Mouse (Mus musculus) layer of hippocampus, adult 18-20 months (tissue): ENCODE measurements around the gene Gon4l. TPM values are rescaled to one million over a fixed set of nuclear protein-coding genes. Genes with fewer than 3 reads are reported as not detected.
"Not testable (repeated sequence)": the region's sequence is repeated elsewhere in the genome, so short reads cannot be mapped to it uniquely, and the experiment has no call there.

Source experiments
- DNase-seq, 2 experiments: peaks; one replicate each; pipeline ENCODE4 v3.0.0; 2022; ENCODE audit warnings: low spot score in 2 of 2
- long read RNA-seq: library from polyadenylated mRNA; stranded (forward); transcript quantifications from one replicate; pipeline ENCODE4 v2.0.0, GENCODE M21; 2021
- total RNA-seq, 2 experiments: library from RNA; stranded (reverse); gene quantifications; 2 replicates each; pipeline ENCODE4 v1.2.3; 2021

Gon4l gene
- total RNA-seq: 10 to 100 TPM; 44.7 to 45.1 TPM
- long read RNA-seq, partial matches to known transcripts: 14 of 26 reads
- long read RNA-seq, other reads (novel, unspliced or antisense): 12 of 26 reads

DNA sequence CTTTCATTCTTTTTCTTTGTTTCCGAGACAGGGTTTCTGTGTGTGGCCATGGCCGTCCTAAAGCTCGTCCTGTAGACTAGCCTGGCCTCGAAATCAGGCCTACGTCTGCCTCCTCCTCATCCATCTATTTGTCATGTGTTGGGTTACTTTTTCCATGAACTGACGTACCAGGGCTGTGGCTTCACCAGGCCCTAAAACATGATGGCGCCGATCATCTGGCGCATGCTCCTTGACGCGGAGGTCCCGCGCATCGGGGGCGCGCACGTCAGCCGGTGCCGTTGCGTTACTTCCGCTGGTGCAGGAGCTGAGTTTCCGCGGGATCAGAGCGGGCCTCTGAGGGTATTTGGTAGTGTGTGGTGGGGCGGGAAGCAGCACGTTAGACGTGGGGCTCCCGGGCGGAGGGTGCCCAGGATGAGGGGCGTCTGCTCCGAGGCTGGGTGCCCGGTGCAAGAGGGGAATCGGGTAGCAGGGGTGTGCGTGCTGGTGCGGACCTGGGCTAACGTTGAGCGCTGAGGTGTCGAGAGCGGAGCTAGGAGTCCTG, at the start of gene Gon4l:
Gon4l (plus strand) TSS at position 281 of the 541 bp plus-strand sequence.
- peak in 1 of 2 experiments; percentile 41 for DNase-seq

DNA sequence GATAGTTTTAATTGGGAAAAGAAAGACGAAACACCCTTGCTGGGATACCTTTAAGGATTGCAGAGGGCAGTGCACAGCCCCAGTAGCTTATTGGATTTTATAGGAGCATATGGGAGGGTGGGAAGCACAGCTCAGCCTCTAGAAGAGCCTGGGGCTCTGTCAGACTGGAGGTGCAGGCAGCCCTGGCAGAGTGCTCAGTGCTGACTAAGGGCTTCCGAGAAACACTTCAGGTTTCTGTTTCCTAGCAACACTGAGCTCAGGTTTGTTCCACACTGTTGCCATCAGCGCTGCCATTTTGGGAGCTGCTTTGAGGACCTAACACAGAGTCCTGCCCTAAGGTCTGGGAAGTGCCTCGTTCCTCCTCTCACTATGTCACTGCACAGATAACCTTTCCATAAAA, 48.7 kb upstream of the Gon4l start:
- not testable (repeated sequence) for DNase-seq

DNA sequence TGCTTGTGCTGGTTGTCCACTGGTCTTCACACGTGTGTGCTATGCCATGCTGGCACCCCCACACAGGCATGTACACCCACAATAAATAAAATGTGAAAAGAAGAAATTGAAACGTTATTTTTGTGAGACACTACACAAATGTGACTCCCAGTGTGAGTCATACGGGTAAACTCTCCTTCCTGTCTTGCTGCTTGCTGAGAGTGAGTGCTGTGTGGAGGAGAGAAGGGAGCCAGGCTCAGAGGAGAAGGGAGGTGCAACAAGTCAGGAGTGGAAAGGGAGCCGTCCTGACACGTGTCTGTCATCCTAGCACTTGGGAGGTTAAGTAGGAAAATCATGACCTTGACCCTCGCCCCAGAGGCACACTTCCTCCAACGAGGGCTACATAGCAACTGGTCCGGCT, 48.2 kb upstream of the Gon4l start:
- not testable (repeated sequence) for DNase-seq

DNA sequence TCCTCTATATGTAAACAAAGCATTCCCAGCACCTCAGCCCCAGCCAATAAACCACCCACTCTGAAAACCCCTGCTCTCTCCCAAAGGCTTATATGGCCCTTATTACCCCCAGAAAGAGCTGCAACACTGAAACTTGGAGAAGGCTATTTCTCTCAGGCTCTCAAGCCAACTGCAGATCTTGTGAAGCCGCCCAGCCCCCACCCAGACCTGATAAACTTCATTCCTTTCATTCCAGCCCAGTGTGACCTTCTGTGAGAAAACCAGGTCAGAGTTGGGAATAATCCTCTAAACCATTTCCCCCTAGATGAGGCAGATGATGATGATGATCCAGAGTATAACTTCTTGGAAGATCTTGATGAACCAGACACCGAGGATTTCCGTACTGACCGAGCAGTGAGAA, 47.0 kb upstream of the Gon4l start:
- DNase-seq: not testable (repeated sequence)

DNA sequence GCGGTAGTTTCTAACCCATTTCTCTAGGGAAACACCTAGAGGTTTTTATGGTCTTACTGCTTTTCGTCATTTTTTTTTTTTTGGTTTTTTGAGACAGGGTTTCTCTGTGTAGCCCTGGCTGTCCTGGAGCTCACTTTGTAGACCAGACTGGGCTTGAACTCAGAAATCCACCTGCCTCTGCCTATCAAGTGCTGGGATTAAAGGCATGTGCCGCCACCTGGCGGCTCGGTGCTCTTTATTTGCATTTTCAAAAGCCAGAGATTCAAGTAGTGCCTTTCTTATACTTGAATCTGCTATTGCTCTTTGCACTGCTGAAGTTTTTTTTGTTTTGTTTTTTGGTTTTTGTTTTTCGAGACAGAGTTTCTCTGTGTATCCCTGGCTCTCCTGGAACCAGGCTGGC, 37.5 kb upstream of the Gon4l start:
- DNase-seq: not testable (repeated sequence)

DNA sequence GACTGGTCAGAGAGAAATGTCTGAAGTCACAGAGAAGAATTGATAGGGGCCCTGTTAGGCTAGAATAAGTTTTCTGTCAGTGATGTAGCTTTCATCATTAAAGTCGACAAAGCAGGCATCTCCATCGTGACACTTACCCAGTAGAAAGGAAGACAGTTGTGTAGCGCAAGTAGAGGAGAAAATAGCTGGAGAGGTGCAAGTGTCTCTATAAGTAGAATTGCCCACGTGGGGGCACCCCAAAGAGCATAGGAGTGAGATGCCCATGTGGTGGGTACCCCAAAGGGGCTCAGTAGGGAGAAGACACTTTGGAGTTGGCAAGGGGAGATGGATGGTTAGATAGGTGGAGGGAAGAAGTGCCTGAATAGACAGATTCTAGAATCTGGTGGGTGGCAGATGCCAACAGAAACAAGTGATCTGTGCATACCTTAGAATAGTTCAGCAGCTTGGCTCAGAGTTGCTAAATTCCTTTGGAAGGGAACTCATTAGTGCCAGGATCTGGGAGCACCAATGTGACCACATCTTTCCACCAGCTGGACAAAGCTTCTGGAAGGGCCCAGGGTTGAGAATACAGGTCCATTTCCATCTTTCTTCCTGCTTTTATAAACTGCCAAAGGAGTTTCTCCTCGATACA, 31.0 kb upstream of the Gon4l start:
- no peak for DNase-seq

DNA sequence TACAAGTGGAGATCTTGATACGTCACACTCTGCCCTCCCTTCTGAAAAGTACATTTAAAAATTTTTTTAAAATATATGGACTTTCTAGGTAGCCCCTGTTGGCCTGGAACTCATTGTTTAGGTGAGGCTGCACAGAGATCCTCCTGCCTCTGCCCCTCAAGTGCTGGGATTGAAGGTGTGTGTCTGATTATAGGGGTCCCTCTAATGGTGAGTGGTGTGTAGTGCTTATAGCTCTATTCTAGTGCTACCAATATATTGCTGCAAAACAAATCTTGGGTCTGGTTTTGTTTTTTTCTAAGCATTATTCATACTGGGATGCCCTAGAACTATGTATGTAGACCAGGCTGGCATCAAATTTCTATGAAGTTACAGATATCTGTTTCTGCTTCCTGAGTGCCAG, 9.3 kb upstream of the Gon4l start:
- DNase-seq: no peak

DNA sequence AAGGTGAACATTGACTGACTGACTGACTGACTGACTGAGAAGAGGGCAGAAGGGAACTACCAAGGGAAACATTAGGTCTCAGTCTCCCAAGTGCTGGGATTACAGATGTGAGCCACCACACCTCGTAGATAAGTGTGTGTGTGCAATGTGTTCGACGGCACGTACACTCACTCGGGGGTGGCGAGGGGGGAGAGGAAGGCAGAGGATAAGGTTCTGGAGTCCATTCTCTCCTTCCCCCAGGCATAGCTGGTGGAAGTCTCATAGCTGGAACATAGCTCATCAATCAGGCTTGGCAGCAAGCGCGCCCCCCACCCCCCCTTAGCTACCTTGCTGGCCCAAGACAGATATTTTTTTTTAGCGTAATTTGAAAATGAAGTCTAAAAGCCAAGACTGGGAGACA, 7.8 kb upstream of the Gon4l start:
- no peak for DNase-seq

DNA sequence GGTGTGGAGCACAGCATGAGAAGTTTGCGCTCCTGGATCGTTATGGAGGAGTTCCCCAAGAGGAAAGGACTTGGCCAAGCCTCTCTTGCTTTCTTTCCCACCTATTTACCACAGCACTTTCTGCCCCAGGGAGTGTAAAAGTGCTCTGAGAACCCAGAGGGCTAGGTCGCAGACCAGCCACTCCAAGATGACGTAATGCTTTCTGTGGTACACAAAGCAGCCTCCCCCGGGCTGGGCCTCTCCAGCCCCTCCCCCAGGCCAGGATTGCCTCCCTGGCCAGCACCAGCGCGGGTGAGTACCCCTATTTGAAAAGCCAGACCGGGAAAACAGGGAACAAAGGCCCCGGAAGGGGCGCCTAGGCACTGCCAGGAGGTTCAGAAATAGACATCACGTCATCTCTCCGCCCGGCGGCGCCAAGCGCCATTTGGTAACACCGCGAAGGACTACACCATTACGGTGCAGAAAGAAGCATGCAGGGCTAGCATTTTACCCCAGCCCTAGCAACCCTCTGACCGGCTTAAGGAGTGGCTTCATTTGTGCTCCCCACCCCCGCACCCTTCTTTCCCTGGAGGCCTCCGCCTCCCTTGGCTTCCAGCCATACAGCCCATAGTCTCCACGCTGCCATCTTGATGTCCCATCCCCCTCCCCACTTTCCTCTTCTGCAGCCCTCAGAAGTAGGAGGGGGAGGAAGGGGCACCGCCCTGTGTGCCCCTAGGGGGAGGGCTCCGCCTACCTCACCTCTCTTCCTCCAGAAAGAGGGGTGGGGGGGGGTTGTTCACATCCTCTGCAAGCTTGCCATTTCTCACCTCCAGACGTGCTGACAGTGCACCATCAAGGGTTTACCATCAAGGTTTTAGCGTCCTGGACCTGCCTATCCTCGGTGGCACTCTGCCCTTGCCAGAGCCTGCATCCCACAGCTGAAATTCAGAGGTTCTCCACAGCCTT, 3.6 kb upstream of the Gon4l start:
- peak; percentile 76 to 86 for DNase-seq

DNA sequence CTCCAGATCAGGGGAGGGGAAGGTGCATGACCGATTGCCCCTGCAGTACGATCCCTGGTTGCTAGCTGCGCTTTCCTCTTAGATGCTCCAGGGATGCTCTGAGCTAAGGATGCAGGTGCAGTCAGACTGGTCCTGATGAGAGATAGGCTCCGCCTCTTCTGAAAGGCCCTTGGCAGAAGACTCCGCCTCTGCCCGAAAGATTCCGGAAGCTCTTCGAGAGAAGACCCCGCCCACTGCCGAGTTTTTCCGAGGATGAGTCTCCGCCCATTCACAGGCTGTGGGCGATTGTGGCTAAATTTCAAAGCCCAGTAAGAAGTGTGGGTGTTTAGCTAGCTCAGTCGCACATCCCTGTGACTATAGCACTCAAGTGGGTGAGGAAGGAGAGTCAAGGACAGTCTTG, 2.6 kb upstream of the Gon4l start:
- peak; percentile 82 to 87 for DNase-seq

DNA sequence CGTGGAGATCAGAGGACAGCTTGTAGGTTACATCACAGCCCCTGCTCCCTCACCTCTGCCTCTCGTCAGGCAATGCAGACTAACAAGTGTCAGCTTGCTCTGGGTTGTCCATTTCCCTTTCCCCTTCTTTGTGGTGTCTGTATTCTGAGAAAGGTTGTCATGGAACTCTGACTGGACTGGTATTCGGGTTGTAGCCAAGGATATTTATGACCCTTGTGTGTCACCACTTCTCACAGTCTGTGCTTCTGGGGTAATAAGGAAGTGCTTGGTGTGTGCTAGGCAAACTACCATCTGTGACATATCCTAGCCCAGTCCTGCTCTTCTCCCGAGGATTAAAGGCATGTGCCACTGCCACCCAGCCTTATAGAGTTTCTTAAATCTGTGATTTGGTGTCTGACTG, 14.1 kb downstream of the Gon4l start:
- DNase-seq: no peak

DNA sequence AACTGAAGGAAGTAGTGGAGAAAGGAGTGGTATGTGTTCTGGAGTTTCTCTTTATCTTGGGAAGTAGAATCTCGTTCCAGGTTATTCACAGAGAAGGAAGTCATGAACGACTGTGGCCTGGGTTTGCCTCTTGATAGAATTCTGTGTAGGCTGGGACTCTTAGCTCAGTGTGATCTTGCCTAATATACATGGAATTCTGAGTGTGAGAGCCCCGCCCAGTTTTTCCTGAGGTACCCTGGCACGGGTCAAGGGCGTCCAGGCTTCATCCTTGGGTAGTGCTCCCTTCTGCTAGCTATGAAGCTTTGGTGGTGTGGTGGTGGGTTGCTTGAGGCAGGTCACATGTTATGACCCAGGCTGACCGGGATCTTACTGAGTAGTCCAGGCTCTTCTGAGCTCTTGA, 20.8 kb downstream of the Gon4l start:
- no peak for DNase-seq

DNA sequence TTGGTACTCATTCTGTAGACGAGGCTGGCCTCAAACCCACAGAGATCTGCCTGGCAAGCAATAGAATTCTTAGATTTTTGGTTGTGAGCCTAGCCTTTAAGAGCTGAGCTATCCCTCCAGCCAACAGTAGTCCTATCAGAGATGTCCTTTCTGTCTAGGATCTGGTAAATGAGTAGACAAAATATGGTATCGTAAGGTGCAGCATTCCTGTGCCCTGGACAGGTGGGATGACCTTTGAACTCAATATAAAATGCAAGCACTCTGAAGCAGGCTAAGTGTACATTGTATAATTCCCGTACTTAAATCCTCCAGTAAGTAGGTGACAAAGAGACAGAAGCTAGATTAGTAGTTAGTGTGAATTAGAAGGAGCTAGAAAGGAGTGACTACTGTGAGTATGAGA, 27.1 kb downstream of the Gon4l start:
- no peak for DNase-seq

DNA sequence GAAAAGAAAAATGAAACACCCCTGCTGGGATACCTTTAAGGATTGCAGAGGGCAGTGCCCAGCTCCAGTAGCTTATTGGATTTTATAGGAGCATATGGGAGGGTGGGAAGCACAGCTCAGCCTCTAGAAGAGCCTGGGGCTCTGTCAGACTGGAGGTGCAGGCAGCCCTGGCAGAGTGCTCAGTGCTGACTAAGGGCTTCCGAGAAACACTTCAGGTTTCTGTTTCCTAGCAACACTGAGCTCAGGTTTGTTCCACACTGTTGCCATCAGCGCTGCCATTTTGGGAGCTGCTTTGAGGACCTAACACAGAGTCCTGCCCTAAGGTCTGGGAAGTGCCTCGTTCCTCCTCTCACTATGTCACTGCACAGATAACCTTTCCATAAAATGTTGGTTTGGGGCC, 31.7 kb downstream of the Gon4l start:
- DNase-seq: not testable (repeated sequence)

DNA sequence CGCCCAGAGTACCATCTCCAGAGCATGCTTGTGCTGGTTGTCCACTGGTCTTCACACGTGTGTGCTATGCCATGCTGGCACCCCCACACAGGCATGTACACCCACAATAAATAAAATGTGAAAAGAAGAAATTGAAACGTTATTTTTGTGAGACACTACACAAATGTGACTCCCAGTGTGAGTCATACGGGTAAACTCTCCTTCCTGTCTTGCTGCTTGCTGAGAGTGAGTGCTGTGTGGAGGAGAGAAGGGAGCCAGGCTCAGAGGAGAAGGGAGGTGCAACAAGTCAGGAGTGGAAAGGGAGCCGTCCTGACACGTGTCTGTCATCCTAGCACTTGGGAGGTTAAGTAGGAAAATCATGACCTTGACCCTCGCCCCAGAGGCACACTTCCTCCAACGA, 32.1 kb downstream of the Gon4l start:
- not testable (repeated sequence) for DNase-seq

DNA sequence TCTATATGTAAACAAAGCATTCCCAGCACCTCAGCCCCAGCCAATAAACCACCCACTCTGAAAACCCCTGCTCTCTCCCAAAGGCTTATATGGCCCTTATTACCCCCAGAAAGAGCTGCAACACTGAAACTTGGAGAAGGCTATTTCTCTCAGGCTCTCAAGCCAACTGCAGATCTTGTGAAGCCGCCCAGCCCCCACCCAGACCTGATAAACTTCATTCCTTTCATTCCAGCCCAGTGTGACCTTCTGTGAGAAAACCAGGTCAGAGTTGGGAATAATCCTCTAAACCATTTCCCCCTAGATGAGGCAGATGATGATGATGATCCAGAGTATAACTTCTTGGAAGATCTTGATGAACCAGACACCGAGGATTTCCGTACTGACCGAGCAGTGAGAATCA, 33.4 kb downstream of the Gon4l start:
- not testable (repeated sequence) for DNase-seq

DNA sequence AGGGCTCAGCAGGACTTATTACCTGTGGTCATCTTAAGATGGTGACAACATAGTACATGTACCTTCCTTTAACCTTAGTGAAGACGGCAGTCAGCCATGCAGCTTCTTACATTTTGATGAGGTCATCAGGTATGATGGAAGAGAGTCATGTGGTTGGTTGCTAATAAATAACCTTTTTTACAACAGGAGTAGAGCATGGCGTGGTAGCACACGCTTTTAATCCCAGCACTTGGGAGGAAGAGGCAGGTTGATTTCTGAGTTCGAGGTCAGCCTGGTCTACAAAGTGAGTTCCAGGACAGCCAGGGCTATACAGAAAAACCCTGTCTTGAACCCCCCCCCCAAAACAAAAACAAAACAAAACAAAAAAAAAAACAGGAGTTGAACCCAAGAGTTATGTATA, 47.5 kb downstream of the Gon4l start:
- DNase-seq: not testable (repeated sequence)

DNA sequence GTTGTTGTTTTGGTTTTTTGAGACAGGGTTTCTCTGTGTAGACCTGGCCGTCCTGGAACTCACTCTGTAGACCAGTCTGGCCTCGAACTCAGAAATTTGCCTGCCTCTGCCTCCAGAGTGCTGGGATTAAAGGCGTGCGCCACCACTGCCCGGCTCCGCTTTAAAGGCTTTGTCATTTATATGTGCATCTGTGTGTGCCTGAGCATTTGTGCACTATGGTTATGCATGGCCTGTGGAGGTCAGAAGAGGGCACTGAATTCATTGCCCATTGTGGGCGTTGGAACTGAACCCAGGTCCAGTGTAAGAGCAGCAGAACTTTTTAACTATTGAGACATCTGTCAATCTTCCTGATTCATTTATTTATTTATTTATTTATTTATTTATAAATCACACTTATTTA, 58.0 kb downstream of the Gon4l start:
- not testable (repeated sequence) for DNase-seq

DNA sequence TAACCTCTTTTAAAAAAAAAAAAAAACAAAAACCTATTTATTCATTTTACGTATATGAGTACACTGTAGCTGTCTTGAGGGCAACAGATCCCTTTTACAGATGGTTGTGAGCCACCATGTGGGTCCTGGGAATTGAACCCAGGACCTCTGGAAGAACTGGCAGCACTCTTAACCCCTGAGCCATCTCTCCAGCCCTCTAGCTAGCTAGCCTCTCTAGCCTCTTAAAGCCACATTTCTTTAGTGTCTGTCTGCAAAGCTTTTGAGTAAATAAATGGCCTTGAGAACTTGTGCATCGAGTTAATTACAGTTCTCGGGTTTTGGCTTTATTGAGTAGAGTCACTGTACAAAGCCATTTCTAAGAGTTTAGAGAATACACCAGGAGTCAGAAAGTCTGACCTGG, 69.8 kb downstream of the Gon4l start:
- DNase-seq: no peak

DNA sequence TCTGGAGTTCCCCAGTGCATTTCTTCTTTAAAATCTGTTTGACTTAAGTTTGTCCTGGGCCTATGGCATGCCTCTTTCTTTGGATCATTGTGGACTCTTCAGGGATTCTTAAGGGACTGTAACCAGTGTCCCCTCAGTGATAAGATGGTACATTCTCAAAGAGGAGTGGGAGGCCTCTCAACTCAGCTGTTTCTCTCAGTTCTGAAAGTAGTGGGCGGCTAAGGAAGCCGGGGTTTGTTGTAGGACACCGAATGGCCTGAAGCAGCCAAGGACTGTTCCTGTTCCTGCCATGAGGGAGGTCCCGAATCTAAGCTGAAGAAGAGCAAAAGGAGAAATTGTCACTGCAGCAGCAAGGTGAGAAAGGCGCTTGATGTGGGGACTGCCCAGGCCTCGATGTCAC, 70.2 kb downstream of the Gon4l start:
- no peak for DNase-seq

DNA sequence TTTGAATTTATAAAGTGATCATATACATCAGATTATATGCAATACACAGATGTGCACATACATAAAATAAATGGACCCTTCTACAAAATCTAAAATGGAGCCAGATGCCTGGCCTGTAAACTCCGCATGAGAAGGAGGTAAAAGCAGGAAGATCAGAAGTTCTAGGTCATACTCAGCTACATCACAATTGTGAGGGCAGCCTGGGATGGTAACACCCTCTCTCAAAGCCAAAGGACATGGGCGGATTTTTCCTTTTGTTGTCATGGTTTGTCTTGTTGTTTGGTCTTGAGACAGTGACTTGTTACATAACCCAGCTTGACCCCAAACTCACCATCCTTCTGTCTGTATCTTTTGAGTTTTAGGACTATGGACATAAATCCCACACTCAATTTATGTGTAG, 70.7 kb downstream of the Gon4l start:
- no peak for DNase-seq
